Mouse (Mus musculus) kidney, embryonic 15.5 days (tissue): ENCODE data around the gene Fyn. TPM values are rescaled to one million over a fixed set of nuclear protein-coding genes. Genes with fewer than 3 reads are reported as not detected.
A peak's percentile ranks its signal among the peaks of the same experiment; 100 is the strongest.

ENCODE experiments used
- ATAC-seq: fragments of 200-750 bp; cut with Nextera tagmentation; replicated peaks from 2 replicates; pipeline ENCODE4 v1.8.0; 2017; ENCODE audit warnings: moderate TSS enrichment; ENCODE audit not compliant: low FRiP score
- H3K27ac ChIP-seq: fragments of 300-500 bp; sonication (generic); 2 replicates; pipeline ENCODE4 v1.5.1; 2015; ENCODE audit warnings: mild to moderate bottlenecking, inconsistent platforms
- H3K27me3 ChIP-seq: fragments of 300-500 bp; sonication (generic); 2 replicates; pipeline ENCODE4 v1.6.1; 2015; ENCODE audit warnings: inconsistent platforms
- H3K36me3 ChIP-seq: fragments of 300-500 bp; sonication (generic); 2 replicates; pipeline ENCODE4 v1.6.1; 2015; ENCODE audit warnings: inconsistent platforms
- H3K4me1 ChIP-seq: fragments of 300-500 bp; sonication (generic); 2 replicates; pipeline ENCODE4 v1.6.1; 2015; ENCODE audit warnings: inconsistent platforms
- H3K4me2 ChIP-seq: fragments of 300-500 bp; sonication (generic); 2 replicates; pipeline ENCODE4 v1.6.1; 2015; ENCODE audit warnings: moderate library complexity, mild to moderate bottlenecking, inconsistent platforms
- H3K4me3 ChIP-seq: fragments of 300-500 bp; sonication (generic); replicated peaks from 2 replicates; pipeline ENCODE4 v1.5.1; 2015; ENCODE audit warnings: mild to moderate bottlenecking, inconsistent platforms
- H3K9ac ChIP-seq: fragments of 300-500 bp; sonication (generic); 2 replicates; pipeline ENCODE4 v1.6.1; 2015; ENCODE audit warnings: mild to moderate bottlenecking, inconsistent platforms
- H3K9me3 ChIP-seq: fragments of 300-500 bp; sonication (generic); replicated peaks from 2 replicates; pipeline ENCODE4 v1.6.1; 2016; ENCODE audit warnings: inconsistent platforms
- WGBS: fragments of 180-500 bp; shearing (Covaris S2); methylation state at CpG from one replicate; pipeline ENCODE4 v1.1.7; 2015; ENCODE audit warnings: mixed read lengths; 5-methylcytosine and 5-hydroxymethylcytosine counted together
- polyA plus RNA-seq: library from polyadenylated mRNA; unstranded; fragments of >200 nt; fragmentation: Nextera tagmentation; extraction: Ambion mirVana; gene quantifications from 2 replicates; pipeline ENCODE4 v1.2.1, GENCODE M21; 2015

Gene Fyn
- polyA plus RNA-seq, 1 experiment from 2014 or later = 26.2 TPM

DNA sequence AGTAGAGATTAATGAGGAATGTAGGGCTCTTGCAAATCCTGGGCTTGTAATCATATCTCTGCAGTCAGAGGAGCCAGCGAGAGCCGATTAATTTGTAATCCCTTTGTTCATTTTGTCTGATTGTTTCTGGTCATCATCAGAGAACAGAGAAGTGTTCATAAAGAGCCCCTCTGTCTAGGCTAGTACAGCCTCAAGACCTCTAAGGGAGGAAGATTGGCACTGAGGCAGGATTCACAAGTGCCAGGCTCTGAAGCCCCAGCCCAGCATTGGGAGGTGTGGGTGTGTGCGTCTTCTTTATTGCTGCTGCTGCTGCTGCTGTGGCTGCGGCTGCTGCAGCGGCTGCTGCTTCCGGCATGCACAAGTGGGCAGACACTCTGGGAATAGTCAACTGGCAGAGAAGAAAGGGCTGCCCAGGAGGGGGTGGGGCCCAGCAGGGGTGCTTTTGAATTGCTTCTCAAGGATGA lies 183.7 kb downstream of the Fyn start:
- peak; percentile 34 for ATAC-seq
- WGBS = 15% methylated on average over 6 of the region's 6 CpGs
- Histone ChIP-seq H3K4me2 (no peak overlapping the region), H3K4me3 (no peak overlapping the region), H3K36me3 (no peaks in the 10 kb centered on the region; the same call in 1 of the 2 replicates), H3K27me3 (no peaks in the 10 kb centered on the region), H3K9ac (peak overlapping the region; percentile 15; the same call in 1 of the 2 replicates), H3K4me1 (peaks cover 63% of the 10 kb centered on the region), H3K9me3 (no peaks in the 10 kb centered on the region), H3K27ac (peak overlapping the region; percentile 92)

DNA sequence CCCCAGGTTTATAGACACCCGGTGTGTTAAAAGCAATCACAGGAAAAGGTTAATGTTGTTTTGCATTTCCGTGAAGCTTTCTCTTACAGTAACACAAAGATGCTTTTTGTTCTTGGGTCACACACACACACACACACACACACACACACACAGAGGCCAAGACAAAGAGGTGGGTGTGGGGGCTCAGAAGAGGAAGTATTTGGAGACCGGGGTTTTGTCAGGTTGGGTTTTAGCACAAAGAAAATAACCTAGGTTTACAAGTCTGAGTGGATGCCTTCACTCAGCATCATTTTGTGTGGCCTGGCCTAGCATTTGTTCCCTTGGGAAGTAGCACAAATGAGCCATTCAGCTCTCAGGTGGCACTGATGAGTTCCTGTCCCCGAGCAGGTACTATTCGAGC lies 184.2 kb downstream of the Fyn start:
- peaks cover 68% of the 10 kb centered on the region for H3K4me1 ChIP-seq
- H3K27ac ChIP-seq = peak overlapping the region; percentile 92
- 46% methylated on average over 5 of the region's 5 CpGs for WGBS
- ATAC-seq = no peak
- no peak overlapping the region for H3K4me2 ChIP-seq
- no peak overlapping the region for H3K9ac ChIP-seq
- no peak overlapping the region for H3K4me3 ChIP-seq
- no peaks in the 10 kb centered on the region; the same call in 1 of the 2 replicates for H3K36me3 ChIP-seq
- no peaks in the 10 kb centered on the region for H3K27me3 ChIP-seq
- no peaks in the 10 kb centered on the region for H3K9me3 ChIP-seq

DNA sequence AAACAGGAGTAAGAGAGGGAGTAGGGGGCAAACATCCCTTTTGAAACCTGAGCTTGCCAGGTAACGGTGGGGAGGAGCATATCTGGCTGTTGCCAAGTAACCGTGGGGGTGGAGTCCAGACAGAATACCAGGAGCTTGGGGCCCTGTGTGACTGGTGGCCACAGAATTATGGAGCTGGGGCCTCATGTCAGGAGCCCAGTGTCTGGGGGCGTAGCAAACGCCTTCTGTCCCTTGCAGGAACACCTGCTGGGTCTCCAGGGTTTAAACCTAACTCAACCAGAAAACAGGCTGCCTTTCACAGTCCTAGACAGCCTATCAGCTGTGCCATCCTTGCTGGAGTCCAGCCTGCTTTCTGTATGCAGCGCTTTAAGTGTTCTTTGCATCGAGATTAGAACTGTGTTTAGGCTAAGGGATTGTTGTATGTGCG lies 186.6 kb downstream of the Fyn start:
- peak; percentile 71 for ATAC-seq

DNA sequence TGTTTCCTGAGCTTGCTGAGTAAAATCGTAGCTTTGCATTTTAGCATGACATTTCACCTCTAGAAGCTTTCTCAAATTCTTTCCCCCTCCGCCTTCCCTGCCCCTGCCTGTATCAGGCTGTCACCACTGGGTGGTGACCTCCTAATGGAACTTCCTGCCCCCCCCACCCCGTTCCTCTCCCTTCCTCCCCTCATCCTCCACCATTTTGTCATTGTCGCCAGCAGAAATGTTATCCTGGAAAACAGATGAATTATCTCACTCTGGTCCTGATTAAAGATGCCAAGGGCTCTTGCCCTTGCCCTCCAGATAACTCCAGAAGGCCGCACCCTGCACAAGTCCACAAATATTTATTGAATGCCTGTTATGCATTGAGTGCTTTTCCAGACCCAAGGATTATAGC lies 187.1 kb downstream of the Fyn start:
- no peak overlapping the region for H3K4me3 ChIP-seq
- peak overlapping the region; percentile 27 for H3K4me2 ChIP-seq
- H3K27ac ChIP-seq = peak overlapping the region; percentile 92
- peaks cover 96% of the 10 kb centered on the region for H3K4me1 ChIP-seq
- H3K9me3 ChIP-seq = no peaks in the 10 kb centered on the region
- H3K27me3 ChIP-seq = no peaks in the 10 kb centered on the region
- WGBS = 6% methylated on average over 5 of the region's 5 CpGs
- no peak overlapping the region for H3K9ac ChIP-seq
- ATAC-seq = 0 out of 2 replicates have a peak, but pooled peaks have one; percentile 24
- H3K36me3 ChIP-seq = no peaks in the 10 kb centered on the region; the same call in 1 of the 2 replicates

More for the DNA sequence above, 186.6 kb downstream of the Fyn start:
- Histone ChIP-seq H3K4me2 (peak overlapping the region; percentile 27), H3K4me3 (no peak overlapping the region), H3K27ac (peak overlapping the region; percentile 92), H3K9me3 (no peaks in the 10 kb centered on the region), H3K4me1 (peaks cover 91% of the 10 kb centered on the region), H3K27me3 (no peaks in the 10 kb centered on the region), H3K9ac (no peak overlapping the region), H3K36me3 (no peaks in the 10 kb centered on the region; the same call in 1 of the 2 replicates)
- WGBS = 14% methylated on average over 7 of the region's 7 CpGs

DNA sequence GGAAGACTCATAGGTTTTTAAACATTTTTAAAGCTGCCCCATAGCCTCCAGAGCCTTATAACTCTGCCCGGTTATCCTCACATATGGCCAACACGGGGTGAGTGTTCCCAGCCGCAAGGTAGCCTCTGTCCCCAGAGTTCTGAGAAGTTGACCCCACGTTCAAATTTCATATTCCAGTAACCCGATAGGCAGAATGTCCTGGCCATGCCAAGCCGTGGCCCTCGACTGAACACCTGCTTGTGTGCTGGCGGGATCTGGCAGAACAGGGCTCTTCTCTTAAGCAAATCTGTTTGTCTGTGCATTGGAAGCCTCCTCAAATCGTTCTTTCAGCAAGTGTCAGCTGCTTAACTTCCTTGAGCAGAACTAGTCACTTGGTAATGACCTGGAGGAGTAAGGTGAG lies 188.7 kb downstream of the Fyn start:
- Histone ChIP-seq H3K4me1 (peaks cover 99% of the 10 kb centered on the region), H3K4me3 (no peak overlapping the region), H3K4me2 (no peak overlapping the region), H3K27ac (peak overlapping the region; percentile 92), H3K27me3 (no peaks in the 10 kb centered on the region), H3K36me3 (no peaks in the 10 kb centered on the region; the same call in 1 of the 2 replicates), H3K9me3 (no peaks in the 10 kb centered on the region), H3K9ac (no peak overlapping the region)
- 57% methylated on average over 9 of the region's 9 CpGs for WGBS
- no peak for ATAC-seq

DNA sequence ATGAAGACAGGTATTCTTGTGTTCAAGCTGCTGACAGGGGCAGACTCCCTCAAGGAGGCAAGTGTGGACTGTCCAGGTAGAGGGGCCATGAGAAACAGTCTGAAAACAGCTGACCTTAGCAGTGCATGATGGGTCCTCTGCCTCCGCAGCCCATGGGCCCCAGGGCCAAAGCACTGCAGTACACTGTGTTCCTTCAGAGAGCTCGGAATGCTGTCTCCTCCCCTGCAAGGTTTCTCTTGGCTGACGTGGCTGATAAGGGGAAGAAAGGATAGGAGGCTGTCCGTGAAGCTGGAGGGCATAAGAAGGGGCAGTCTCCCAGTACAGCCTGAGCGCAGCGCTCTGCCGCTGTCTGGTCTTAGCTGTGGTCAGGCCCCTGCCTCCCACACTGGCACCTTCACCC lies 189.2 kb downstream of the Fyn start:
- Histone ChIP-seq H3K9ac (no peak overlapping the region), H3K4me2 (0 out of 2 replicates have a peak overlapping the region, but pooled peaks have one; percentile 14)
- peak; percentile 44 for ATAC-seq

DNA sequence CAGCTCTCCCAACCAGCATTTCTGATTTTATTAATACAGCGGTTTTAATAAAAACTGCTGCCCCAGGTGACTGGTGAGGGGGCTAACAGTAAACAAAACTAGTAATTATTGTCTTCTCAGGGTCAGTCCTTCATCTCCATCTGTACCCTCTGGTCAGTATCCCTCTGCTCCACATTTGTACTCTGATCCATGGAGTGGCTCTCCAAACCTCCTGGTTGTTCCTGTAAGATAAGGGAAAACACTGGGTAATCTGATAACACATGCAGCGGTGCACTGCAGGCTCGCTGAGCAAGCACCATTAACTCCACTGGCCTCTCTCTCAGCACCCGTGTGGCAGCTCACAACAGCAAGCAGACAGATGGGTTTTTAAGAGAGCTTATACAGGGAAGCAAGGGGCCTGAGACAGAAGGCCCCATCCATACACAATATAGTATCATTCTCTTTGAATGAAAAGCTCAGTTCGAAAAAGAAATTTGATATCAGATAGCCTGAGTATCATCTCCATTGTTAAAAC lies 189.9 kb downstream of the Fyn start:
- H3K4me3 ChIP-seq = no peak overlapping the region
- no peak overlapping the region for H3K4me2 ChIP-seq
- no peak overlapping the region for H3K9ac ChIP-seq
- H3K36me3 ChIP-seq = no peaks in the 10 kb centered on the region; the same call in 1 of the 2 replicates
- H3K27me3 ChIP-seq = no peaks in the 10 kb centered on the region
- no peaks in the 10 kb centered on the region for H3K9me3 ChIP-seq
- ATAC-seq = 0 out of 2 replicates have a peak, but pooled peaks have one; percentile 18
- H3K27ac ChIP-seq = peak overlapping the region; percentile 92
- peaks cover 99% of the 10 kb centered on the region for H3K4me1 ChIP-seq
- 35% methylated on average over 5 of the region's 5 CpGs for WGBS

More for the DNA sequence above, 189.2 kb downstream of the Fyn start:
- H3K36me3 ChIP-seq = no peaks in the 10 kb centered on the region; the same call in 1 of the 2 replicates
- H3K9me3 ChIP-seq = no peaks in the 10 kb centered on the region
- peak overlapping the region; percentile 92 for H3K27ac ChIP-seq
- WGBS = 34% methylated on average over 7 of the region's 7 CpGs
- H3K27me3 ChIP-seq = no peaks in the 10 kb centered on the region
- peaks cover 99% of the 10 kb centered on the region for H3K4me1 ChIP-seq
- H3K4me3 ChIP-seq = no peak overlapping the region

DNA sequence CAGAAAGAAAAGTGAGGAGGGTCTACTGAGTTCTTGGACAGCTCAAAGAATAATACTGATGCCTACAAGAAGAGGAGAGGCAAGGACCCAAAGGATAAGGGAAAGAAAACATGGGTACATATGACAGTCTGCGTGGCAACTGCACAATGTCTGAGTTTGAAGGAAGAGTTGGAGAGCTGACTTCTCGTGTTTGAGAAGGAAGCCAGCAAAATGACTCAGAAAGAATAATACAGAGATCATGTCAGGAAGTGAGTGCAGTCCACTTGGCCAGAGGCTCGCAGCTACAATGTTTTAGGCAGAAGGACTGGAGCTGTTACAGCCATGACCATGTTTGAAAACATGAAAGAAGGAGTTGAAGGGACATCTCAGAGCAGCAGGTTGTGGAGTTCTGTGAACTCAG lies 190.7 kb downstream of the Fyn start:
- no peaks in the 10 kb centered on the region for H3K9me3 ChIP-seq
- H3K4me2 ChIP-seq = no peak overlapping the region
- no peak overlapping the region for H3K4me3 ChIP-seq
- H3K36me3 ChIP-seq = no peaks in the 10 kb centered on the region; the same call in 1 of the 2 replicates
- no peaks in the 10 kb centered on the region for H3K27me3 ChIP-seq
- H3K9ac ChIP-seq = no peak overlapping the region
- peaks cover 97% of the 10 kb centered on the region for H3K4me1 ChIP-seq
- ATAC-seq = no peak
- WGBS = 53% methylated on average over 3 of the region's 3 CpGs
- H3K27ac ChIP-seq = peak overlapping the region; percentile 92

DNA sequence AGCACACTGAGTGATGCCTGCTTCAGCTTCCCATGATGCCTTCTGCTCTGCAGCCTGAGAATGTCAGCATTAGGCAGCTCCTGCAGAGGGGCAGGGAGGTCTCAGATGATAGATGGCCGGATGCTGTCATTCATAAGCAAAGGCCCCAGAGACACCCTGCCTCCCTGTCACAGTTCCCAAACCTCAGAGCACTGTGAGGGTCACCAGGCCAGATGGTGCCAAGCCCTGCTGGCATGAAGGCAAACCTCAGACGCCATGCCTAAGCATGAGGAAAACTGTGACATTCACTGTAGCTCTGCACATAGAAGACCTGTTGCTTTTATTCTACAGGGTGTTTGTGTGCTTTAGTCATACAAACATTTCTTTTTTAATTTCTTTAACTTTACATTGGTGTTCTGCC lies 193.7 kb downstream of the Fyn start:
- no peak overlapping the region for H3K9ac ChIP-seq
- H3K27ac ChIP-seq = peak overlapping the region; percentile 59
- ATAC-seq = no peak
- H3K4me1 ChIP-seq = peaks cover 79% of the 10 kb centered on the region
- H3K9me3 ChIP-seq = no peaks in the 10 kb centered on the region
- H3K4me3 ChIP-seq = no peak overlapping the region
- WGBS = 47% methylated on average over 2 of the region's 2 CpGs
- H3K4me2 ChIP-seq = no peak overlapping the region
- H3K27me3 ChIP-seq = no peaks in the 10 kb centered on the region
- no peaks in the 10 kb centered on the region for H3K36me3 ChIP-seq

DNA sequence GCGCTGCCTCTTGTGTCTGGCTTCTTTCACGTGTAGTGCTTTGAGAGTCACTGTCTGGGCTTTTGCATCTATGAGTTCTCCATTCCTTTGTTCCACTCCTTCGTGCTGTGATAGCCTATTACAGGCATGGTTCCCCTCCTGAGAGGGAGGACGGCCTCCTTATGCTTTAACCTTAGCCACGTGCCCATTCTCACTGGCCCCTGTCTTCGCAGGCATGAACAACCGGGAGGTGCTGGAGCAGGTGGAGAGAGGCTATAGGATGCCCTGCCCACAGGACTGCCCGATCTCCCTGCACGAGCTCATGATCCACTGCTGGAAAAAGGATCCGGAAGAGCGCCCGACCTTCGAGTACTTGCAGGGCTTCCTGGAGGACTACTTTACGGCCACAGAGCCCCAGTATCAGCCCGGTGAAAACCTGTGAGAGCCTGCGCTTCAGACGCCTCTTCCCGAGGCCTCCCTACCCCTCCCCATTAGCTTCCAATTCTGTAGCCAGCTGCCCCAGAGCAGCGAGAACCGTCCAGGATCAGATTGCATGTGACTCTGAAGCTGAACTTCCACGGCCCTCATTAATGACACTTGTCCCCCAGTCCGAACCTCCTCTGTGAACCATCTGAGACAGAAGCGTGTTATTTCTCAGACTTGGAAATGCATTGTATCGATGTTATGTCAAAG lies 195.0 kb downstream of the Fyn start:
- Histone ChIP-seq H3K4me2 (0 out of 2 replicates have a peak overlapping the region, but pooled peaks have one; percentile 0), H3K4me3 (no peak overlapping the region), H3K9ac (0 out of 2 replicates have a peak overlapping the region, but pooled peaks have one; percentile 2), H3K27ac (peak overlapping the region; percentile 61), H3K9me3 (no peaks in the 10 kb centered on the region), H3K4me1 (peaks cover 72% of the 10 kb centered on the region), H3K36me3 (no peaks in the 10 kb centered on the region), H3K27me3 (no peaks in the 10 kb centered on the region)
- 31% methylated on average over 24 of the region's 24 CpGs for WGBS
- peak; percentile 44 for ATAC-seq

DNA sequence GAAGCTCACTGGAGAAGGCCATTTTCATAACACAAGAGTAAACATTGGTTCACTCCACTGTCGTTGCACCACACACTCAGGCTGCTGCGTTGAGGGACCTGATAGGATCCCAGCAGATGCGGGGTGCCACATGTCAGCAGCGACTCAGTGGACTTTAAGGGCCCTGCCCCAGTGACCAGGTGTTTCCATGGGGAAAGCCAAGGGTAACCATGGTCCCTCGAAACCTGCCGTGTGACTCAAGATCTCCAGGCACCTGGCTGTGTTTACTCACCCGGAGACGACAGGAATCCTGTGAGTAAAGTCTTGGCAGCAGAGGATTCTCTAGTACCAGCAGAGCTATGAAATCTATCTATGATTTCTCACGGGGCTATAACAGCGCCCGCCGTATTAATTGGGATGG lies 198.2 kb downstream of the Fyn start:
- no peaks in the 10 kb centered on the region for H3K9me3 ChIP-seq
- 86% methylated on average over 12 of the region's 12 CpGs for WGBS

DNA sequence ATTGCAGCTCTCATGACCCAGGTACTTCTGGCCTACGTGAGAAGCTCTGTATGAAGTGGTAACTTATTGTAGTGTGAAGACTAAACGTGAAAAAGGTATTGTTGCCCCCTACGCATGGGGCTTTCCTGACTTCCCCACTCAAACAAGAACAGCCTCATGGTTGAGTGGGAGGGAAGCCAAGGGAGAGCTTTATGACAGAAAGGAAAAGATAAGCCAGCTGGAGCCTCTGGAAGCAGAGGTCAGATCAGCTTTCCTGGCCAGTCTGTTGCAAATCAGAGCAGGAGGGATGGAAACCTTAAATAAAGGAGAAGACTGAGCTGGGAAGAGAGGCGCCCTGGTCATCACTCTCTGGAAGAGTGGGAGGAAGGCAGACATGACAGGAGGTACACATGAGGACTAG lies 200.3 kb downstream of the Fyn start:
- 38% methylated on average over 4 of the region's 4 CpGs for WGBS
- H3K9me3 ChIP-seq = no peaks in the 10 kb centered on the region
- H3K4me2 ChIP-seq = no peak overlapping the region
- no peaks in the 10 kb centered on the region for H3K27me3 ChIP-seq
- peaks cover 58% of the 10 kb centered on the region for H3K4me1 ChIP-seq
- no peaks in the 10 kb centered on the region for H3K36me3 ChIP-seq
- ATAC-seq = 0 out of 2 replicates have a peak, but pooled peaks have one; percentile 3
- H3K4me3 ChIP-seq = no peak overlapping the region
- H3K9ac ChIP-seq = no peak overlapping the region
- peak overlapping the region; percentile 55 for H3K27ac ChIP-seq

More for the DNA sequence above, 198.2 kb downstream of the Fyn start:
- H3K4me2 ChIP-seq = no peak overlapping the region
- H3K27me3 ChIP-seq = no peaks in the 10 kb centered on the region
- no peaks in the 10 kb centered on the region for H3K36me3 ChIP-seq
- ATAC-seq = no peak
- no peak overlapping the region for H3K27ac ChIP-seq
- H3K4me1 ChIP-seq = peaks cover 63% of the 10 kb centered on the region
- no peak overlapping the region for H3K4me3 ChIP-seq
- H3K9ac ChIP-seq = no peak overlapping the region
